Mouse (Mus musculus) myocyte (in vitro differentiated cells): Measurements from ENCODE around the gene Prkcb.

ENCODE experiments used
- POLR2A ChIP-seq: IDR thresholded peaks from one replicate; pipeline ENCODE4 v1.6.1; 2011; ENCODE audit warnings: low read depth, mild to moderate bottlenecking, control low read depth, moderate library complexity; ENCODE audit not compliant: insufficient read length
- POLR2AphosphoS2 ChIP-seq: IDR thresholded peaks from one replicate; pipeline ENCODE4 v1.6.1; 2011; ENCODE audit warnings: low read depth, control low read depth; ENCODE audit not compliant: insufficient read length

DNA sequence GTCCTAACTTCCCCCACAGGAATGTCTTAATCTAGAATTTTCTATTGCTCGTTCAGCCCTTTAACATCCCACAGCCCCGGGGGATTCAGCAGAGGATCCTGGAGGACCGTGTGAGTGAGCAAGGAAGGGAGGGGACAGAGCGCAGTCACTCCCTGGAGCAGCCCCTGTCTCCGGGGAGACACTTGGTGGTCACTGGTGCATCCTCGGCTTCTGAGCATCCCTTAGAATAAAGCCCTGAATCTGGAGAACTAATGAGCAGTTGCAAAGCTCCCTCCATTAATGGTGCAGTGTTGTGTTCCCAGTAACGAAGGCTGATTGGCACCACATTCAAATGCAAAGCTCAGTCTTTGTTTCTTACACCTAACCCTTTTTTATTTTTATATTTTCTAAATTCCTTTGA lies 44.4 kb upstream of the Prkcb start:
- TF ChIP-seq POLR2A: no peak
- TF ChIP-seq POLR2AphosphoS2: no peak
